Comparison of ENCODE assay signal across 11 mouse cellular contexts in genomic region chr11:71512271-71513066, GRCm38 (mm10).
DNase-seq lines count a peak whose midpoint lies in the region; ATAC-seq and TF ChIP-seq lines count a peak whose summit lies in the region.
"Had no signal": no experiment of that assay in that cellular context is flagged by ENCODE, and none has a peak within 500 bp of the region (broad histone marks: within the 10 kb centered on the region; RNA-seq: fewer than 3 reads in every experiment).

No protein-coding gene starts in this region.

- H3K4me3 ChIP-seq in ES-E14 (ENCODE audit: insufficient read depth in 1 of 2, low read depth in 1 of 2, low read length in 2 of 2, poor library complexity in 1 of 2, severe bottlenecking in 1 of 2): no peak overlapping the region
- no peak overlapping the region for H3K4me3 ChIP-seq in lung, embryonic 15.5 days

- intact Hi-C loops in heart, postnatal 25 days (cut with DNase I): loop anchor here (10.0 kb wide), 1 partner anchor 232 kb away; the partner anchor contains the start of gene Wscd1

- no peaks in the 10 kb centered on the region for H3K27me3 ChIP-seq in lung, embryonic 15.5 days

- H3K4me2 ChIP-seq in lung, embryonic 15.5 days: no peak overlapping the region

- no peaks in the 10 kb centered on the region for H3K36me3 ChIP-seq in ES-E14 (ENCODE audit: control insufficient read depth, insufficient read depth, low read length, poor library complexity, severe bottlenecking)
- no peaks in the 10 kb centered on the region for H3K36me3 ChIP-seq in lung, embryonic 15.5 days

- no peaks in the 10 kb centered on the region for H3K9me3 ChIP-seq in ES-E14 (ENCODE audit: control insufficient read depth, insufficient read depth, low read depth, low read length)
- H3K9me3 ChIP-seq in lung, embryonic 15.5 days: no peaks in the 10 kb centered on the region

- H3K9ac ChIP-seq in ES-E14 (ENCODE audit: insufficient read depth, low read depth, low read length, poor library complexity, severe bottlenecking): no peak overlapping the region
- H3K9ac ChIP-seq in lung, embryonic 15.5 days: no peak overlapping the region

- DNase-seq in heart, adult 11 months: peak; percentile 96
- DNase-seq in heart, postnatal 25 days (ENCODE audit: low spot score): no peak
- peak; percentile 30 for DNase-seq in ES-E14 (ENCODE audit: low read depth, low spot score)
- DNase-seq in heart, adult 9 months (ENCODE audit: low spot score in 2 of 2): peak; percentile 23 to 46
- DNase-seq in urinary bladder, postnatal 36 days (ENCODE audit: low spot score in 2 of 2): no peak
- DNase-seq in natural killer cell, adult 2 months (ENCODE audit: low spot score in 2 of 2): no peak
- no peak for DNase-seq in thymus, postnatal 14 days
- DNase-seq: adrenal gland, postnatal 14 days; gastrocnemius, postnatal 14 days had no signal

- H3K4me1 ChIP-seq in ES-E14 (ENCODE audit: control insufficient read depth in 2 of 2, insufficient read depth in 2 of 2, low read length in 2 of 2, poor library complexity in 1 of 2): peaks cover 0 to 3% of the 10 kb centered on the region in 2 experiments; a peak in 1 of 4 replicates
- H3K4me1 ChIP-seq in lung, embryonic 15.5 days: no peaks in the 10 kb centered on the region

- H3K27ac ChIP-seq in ES-E14 (ENCODE audit: insufficient read depth, low read depth, low read length, poor library complexity, severe bottlenecking): no peak overlapping the region
- no peak overlapping the region for H3K27ac ChIP-seq in lung, embryonic 15.5 days

- peak; percentile 35; the same call in 1 of the 2 replicates for ATAC-seq in lung, embryonic 15.5 days (ENCODE audit: borderline replicate concordance, extremely low read depth, low FRiP score, low TSS enrichment)
- ATAC-seq: intestine, embryonic 16.5 days had no signal

- WGBS in lung, embryonic 15.5 days: 60% methylated on average over 15 of the region's 15 CpGs

- in situ Hi-C loops in ES-E14 (cut with MboI; ENCODE audit: low sequenced_read_pairs in 2 of 2, unreplicated experiment in 2 of 2): no loop called here

TF ChIP-seq in ES-E14, 5 proteins besides CTCF, POLR2A, EP300 and RAD21:
- TF ChIP-seq CHD2 (IDR thresholded peaks at IDR 0.05; ENCODE audit: low read depth, low read length) (no peak), HCFC1 (IDR thresholded peaks at IDR 0.05; ENCODE audit: borderline replicate concordance, insufficient read depth, low read length) (no peak), ZNF384 (IDR thresholded peaks at IDR 0.05; ENCODE audit: low read depth, low read length) (no peak), MAFK (IDR thresholded peaks at IDR 0.05; ENCODE audit: insufficient read depth, low read depth, low read length) (no peak), ZC3H11A (IDR thresholded peaks at IDR 0.05; ENCODE audit: borderline replicate concordance, low read depth, low read length) (no peak)

Comparison
In these comparisons a context has a peak if more than half of its experiments do, and no peak if none do; other contexts are left out.
1. DNase-seq: peak in heart, adult 11 months (single experiment), ES-E14 (single experiment) and heart, adult 9 months (2 of 2); none in heart, postnatal 25 days (single experiment), urinary bladder, postnatal 36 days (0 of 2), natural killer cell, adult 2 months (0 of 2) and thymus, postnatal 14 days (single experiment).